Mouse (Mus musculus) C2C12 (cell line): Measurements from ENCODE around the gene Ccr7.

Experiments
- CEBPB ChIP-seq: IDR thresholded peaks from one replicate; pipeline ENCODE4 v1.6.1; 2011; ENCODE audit warnings: low read depth, mild to moderate bottlenecking, control low read depth, moderate library complexity
- CTCF ChIP-seq: IDR thresholded peaks from one replicate; pipeline ENCODE4 v1.5.1; 2011; ENCODE audit not compliant: control insufficient read depth, insufficient read depth, insufficient read length

DNA sequence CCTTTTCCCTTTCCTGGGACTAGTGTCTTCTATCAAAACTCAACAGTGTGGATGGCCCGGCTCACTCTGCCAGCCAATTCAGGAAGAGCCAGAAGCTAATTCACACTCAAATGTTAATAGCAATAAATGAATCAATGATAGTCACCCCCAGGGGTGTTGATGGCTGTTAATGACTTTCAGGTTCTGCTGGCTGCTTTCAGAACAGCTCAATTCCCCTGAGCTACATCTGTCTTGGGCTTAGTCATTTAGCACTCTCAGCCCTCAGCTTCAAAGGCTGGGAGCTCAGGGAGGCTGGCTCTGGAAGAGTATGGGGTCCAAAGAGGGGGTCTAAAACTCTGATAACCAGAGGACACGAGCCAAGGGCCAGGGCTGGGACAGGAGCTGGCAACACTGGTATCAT is 25.6 kb downstream of the Ccr7 start:
- no peak for TF ChIP-seq CTCF
- no peak for TF ChIP-seq CEBPB
